Mouse (Mus musculus): Measurements from ENCODE around the gene Naa30.
"Not testable (repeated sequence)": the region's sequence is repeated elsewhere in the genome, so short reads cannot be mapped to it uniquely, and the experiment has no call there.

Gene Naa30

GRCm38 (mm10) chr14:49171867-49172581 lies at the start of gene Naa30:
TSS of gene Naa30 (plus strand) at chr14:49172226.
- peak; percentile 94 to 95 for DNase-seq (ENCODE audit: low spot score in 2 of 2)

- no peak for DNase-seq (ENCODE audit: low spot score in 2 of 2)
These were observed 44.8 kb upstream of the Naa30 start for GRCm38 (mm10) chr14:49127162-49127779.

GRCm38 (mm10) chr14:49128544-49129263 lies 43.3 kb upstream of the Naa30 start:
- no peak for DNase-seq (ENCODE audit: low spot score in 2 of 2)

GRCm38 (mm10) chr14:49132391-49132790 lies 39.6 kb upstream of the Naa30 start:
- no peak for DNase-seq (ENCODE audit: low spot score in 2 of 2)

- no peak for DNase-seq (ENCODE audit: low spot score in 2 of 2)
These were observed 33.9 kb upstream of the Naa30 start for GRCm38 (mm10) chr14:49138171-49138570.

GRCm38 (mm10) chr14:49140756-49141155 lies 31.3 kb upstream of the Naa30 start:
- no peak for DNase-seq (ENCODE audit: low spot score in 2 of 2)

- peak; percentile 33 to 64 for DNase-seq (ENCODE audit: low spot score in 2 of 2)
These were observed 18.2 kb upstream of the Naa30 start for GRCm38 (mm10) chr14:49153801-49154200.

- no peak for DNase-seq (ENCODE audit: low spot score in 2 of 2)
These were observed 16.5 kb upstream of the Naa30 start for GRCm38 (mm10) chr14:49155572-49155971.

GRCm38 (mm10) chr14:49158143-49158925 lies 13.7 kb upstream of the Naa30 start:
- DNase-seq (ENCODE audit: low spot score in 2 of 2): no peak

GRCm38 (mm10) chr14:49171286-49171685 lies 740 bp upstream of the Naa30 start:
- no peak for DNase-seq (ENCODE audit: low spot score in 2 of 2)

GRCm38 (mm10) chr14:49172582-49172988 lies 559 bp downstream of the Naa30 start:
- peak; percentile 36 to 50 for DNase-seq (ENCODE audit: low spot score in 2 of 2)

- no peak for DNase-seq (ENCODE audit: low spot score in 2 of 2)
These were observed 1.5 kb downstream of the Naa30 start for GRCm38 (mm10) chr14:49173290-49174135.

- no peak for DNase-seq (ENCODE audit: low spot score in 2 of 2)
These were observed 7.7 kb downstream of the Naa30 start for GRCm38 (mm10) chr14:49179736-49180135.

- no peak for DNase-seq (ENCODE audit: low spot score in 2 of 2)
These were observed 14.2 kb downstream of the Naa30 start for GRCm38 (mm10) chr14:49186270-49186669.

GRCm38 (mm10) chr14:49197031-49197527 lies 25.1 kb downstream of the Naa30 start:
- DNase-seq (ENCODE audit: low spot score in 2 of 2): no peak

GRCm38 (mm10) chr14:49201073-49201778 lies 29.2 kb downstream of the Naa30 start:
- DNase-seq (ENCODE audit: low spot score in 2 of 2): no peak

GRCm38 (mm10) chr14:49210215-49210614 lies 38.2 kb downstream of the Naa30 start:
- not testable (repeated sequence) for DNase-seq (ENCODE audit: low spot score in 2 of 2)

- no peak for DNase-seq (ENCODE audit: low spot score in 2 of 2)
These were observed 46.7 kb downstream of the Naa30 start for GRCm38 (mm10) chr14:49218677-49219076.

GRCm38 (mm10) chr14:49219466-49220022 lies 47.5 kb downstream of the Naa30 start:
- DNase-seq (ENCODE audit: low spot score in 2 of 2): not testable (repeated sequence)

- DNase-seq (ENCODE audit: low spot score in 2 of 2): no peak
These were observed 49.7 kb downstream of the Naa30 start for GRCm38 (mm10) chr14:49221771-49222170.

Measured in spleen, postnatal 14 days (tissue).